8 mouse cellular contexts compared by ENCODE assay signal in genomic region chr9:14498896-14499705, GRCm38 (mm10). TPM values are rescaled to one million over a fixed set of nuclear protein-coding genes. Genes with fewer than 3 reads are reported as not detected.
DNase-seq lines count a peak whose midpoint lies in the region; ATAC-seq and TF ChIP-seq lines count a peak whose summit lies in the region.

No protein-coding gene starts in this region.

- H3K9me3 ChIP-seq in erythroblast, embryonic 14.5 days (ENCODE audit: control insufficient read depth, low read length), result no peaks in the 10 kb centered on the region
- H3K9me3 ChIP-seq in forebrain, postnatal 0 days (ENCODE audit: low read length), result no peaks in the 10 kb centered on the region
- no peaks in the 10 kb centered on the region for H3K9me3 ChIP-seq in midbrain, embryonic 11.5 days (ENCODE audit: control insufficient read depth, low read length)

- H3K36me3 ChIP-seq in erythroblast, embryonic 14.5 days (ENCODE audit: control insufficient read depth), result peaks cover 21% of the 10 kb centered on the region
- peaks cover 19% of the 10 kb centered on the region for H3K36me3 ChIP-seq in forebrain, postnatal 0 days (ENCODE audit: insufficient read depth)
- H3K36me3 ChIP-seq in midbrain, embryonic 11.5 days (ENCODE audit: control insufficient read depth, insufficient read depth, low read length), result peaks cover 7% of the 10 kb centered on the region; the same call in 1 of the 2 replicates

- peaks cover 20% of the 10 kb centered on the region for H3K4me1 ChIP-seq in erythroblast, embryonic 14.5 days (ENCODE audit: control insufficient read depth)
- H3K4me1 ChIP-seq in forebrain, postnatal 0 days (ENCODE audit: insufficient read depth), result no peaks in the 10 kb centered on the region; the same call in 1 of the 2 replicates
- no peaks in the 10 kb centered on the region for H3K4me1 ChIP-seq in midbrain, embryonic 11.5 days (ENCODE audit: control insufficient read depth, insufficient read depth, low read length)

- peak overlapping the region; percentile 65 for H3K4me3 ChIP-seq in erythroblast, embryonic 14.5 days (replicated peaks)
- H3K4me3 ChIP-seq in forebrain, postnatal 0 days (ENCODE audit: low read depth, low read length), result peak overlapping the region; percentile 93
- peak overlapping the region; percentile 84; the same call in 1 of the 2 replicates for H3K4me3 ChIP-seq in midbrain, embryonic 11.5 days (ENCODE audit: low read depth, low read length)

- no peak overlapping the region for H3K27ac ChIP-seq in forebrain, postnatal 0 days (ENCODE audit: low read depth, low read length)
- no peak overlapping the region for H3K27ac ChIP-seq in midbrain, embryonic 11.5 days (ENCODE audit: low read depth, low read length)

- WGBS in forebrain, postnatal 0 days, result 81% methylated on average over 4 of the region's 4 CpGs
- 86% methylated on average over 4 of the region's 4 CpGs for WGBS in midbrain, embryonic 11.5 days

- H3K27me3 ChIP-seq in erythroblast, embryonic 14.5 days (ENCODE audit: control insufficient read depth), result no peaks in the 10 kb centered on the region
- H3K27me3 ChIP-seq in forebrain, postnatal 0 days (ENCODE audit: insufficient read depth, low read length), result no peaks in the 10 kb centered on the region
- H3K27me3 ChIP-seq in midbrain, embryonic 11.5 days (ENCODE audit: control insufficient read depth, insufficient read depth, low read length), result no peaks in the 10 kb centered on the region

- peak; percentile 69 for DNase-seq in A20 (ENCODE audit: low read depth, low spot score)
- no peak for DNase-seq in forebrain, postnatal 0 days
- no peak for DNase-seq in midbrain, embryonic 11.5 days (ENCODE audit: low spot score, missing footprints)
- no peak for DNase-seq in gastrocnemius, postnatal 10 days
- no peak for DNase-seq in embryo, embryonic 11 days
- DNase-seq in left cerebral cortex, adult 18-20 months (ENCODE audit: low spot score in 2 of 2), result no peak

- H3K4me2 ChIP-seq in forebrain, postnatal 0 days (ENCODE audit: low read depth), result peak overlapping the region; percentile 68
- peak overlapping the region; percentile 64 for H3K4me2 ChIP-seq in midbrain, embryonic 11.5 days

- no peak for TF ChIP-seq CTCF in forebrain, postnatal 0 days (IDR thresholded peaks at IDR 0.05; ENCODE audit: low read depth)

- no peak overlapping the region for H3K9ac ChIP-seq in forebrain, postnatal 0 days
- no peak overlapping the region; the same call in 1 of the 2 replicates for H3K9ac ChIP-seq in midbrain, embryonic 11.5 days (ENCODE audit: low read length)

- no peak for ATAC-seq in erythroblast, adult 5-6 weeks (replicated peaks; ENCODE audit: low FRiP score, poor library complexity, severe bottlenecking)
- no peak for ATAC-seq in forebrain, postnatal 0 days
- no peak for ATAC-seq in midbrain, embryonic 11.5 days (ENCODE audit: low FRiP score)

RNA-seq across cellular contexts. Expression of gene Kdm4d, which starts 1.2 kb away (rescaled TPM):
- polyA plus RNA-seq in erythroblast, embryonic 14.5 days (2012), result not detected in 2 replicates
- not detected in 2 replicates for total RNA-seq in erythroblast, adult 5-6 weeks (2015; ENCODE audit: low replicate concordance)
- total RNA-seq in erythroblast, adult 5-6 weeks (2017; ENCODE audit: low replicate concordance), result not detected in 2 replicates
- total RNA-seq in forebrain, postnatal 0 days (2014; rRNA removed), result 1.4 and 2.4 TPM in 2 replicates
- 1.2 and 1.3 TPM in 2 replicates for polyA plus RNA-seq in forebrain, postnatal 0 days (2015; fragmentation: Nextera tagmentation; extraction: Ambion mirVana)
- 0.07 TPM in 2 replicates for polyA plus RNA-seq in midbrain, embryonic 11.5 days (2014; fragmentation: Nextera tagmentation; extraction: Ambion mirVana)
- total RNA-seq in gastrocnemius, postnatal 10 days (2021), result under 1 TPM; 0.09 to 0.11 TPM
- total RNA-seq in left cerebral cortex, adult 18-20 months (2021), result 1 to 10 TPM; 1.5 to 1.9 TPM

RNA-seq across cellular contexts. Expression of gene Cwc15, which starts 1.3 kb away (rescaled TPM):
- polyA plus RNA-seq in erythroblast, embryonic 14.5 days (2012), result 2.0 and 2.1 TPM in 2 replicates
- 41.5 and 66.5 TPM in 2 replicates for total RNA-seq in erythroblast, adult 5-6 weeks (2015; ENCODE audit: low replicate concordance)
- 104 and 108 TPM in 2 replicates for total RNA-seq in erythroblast, adult 5-6 weeks (2017; ENCODE audit: low replicate concordance)
- total RNA-seq in forebrain, postnatal 0 days (2014; rRNA removed), result 71.9 and 97.0 TPM in 2 replicates
- 154 and 173 TPM in 2 replicates for polyA plus RNA-seq in forebrain, postnatal 0 days (2015; fragmentation: Nextera tagmentation; extraction: Ambion mirVana)
- 216 and 239 TPM in 2 replicates for polyA plus RNA-seq in midbrain, embryonic 11.5 days (2014; fragmentation: Nextera tagmentation; extraction: Ambion mirVana)
- 100 to 1,000 TPM; 101 to 102 TPM for total RNA-seq in gastrocnemius, postnatal 10 days (2021)
- 10 to 100 TPM; 81.9 to 84.9 TPM for total RNA-seq in left cerebral cortex, adult 18-20 months (2021)
